Mouse (Mus musculus) left cerebral cortex, postnatal 25 days (tissue): ENCODE measurements around the gene Rnf166. TPM values are rescaled to one million over a fixed set of nuclear protein-coding genes. Genes with fewer than 3 reads are reported as not detected.

ENCODE experiments used
- DNase-seq, 2 experiments: peaks; one replicate each; pipeline ENCODE4 v3.0.0; 2022; ENCODE audit warnings: low spot score in 2 of 2, mixed read lengths in 1 of 2
- intact Hi-C: fragments of 180-260 bp; cut with DNase I; formaldehyde crosslinking; loops from one replicate; pipeline ENCODE4 v1.15.1; 2025
- total RNA-seq, 2 experiments: library from RNA; stranded (reverse); gene quantifications; 2 replicates each; pipeline ENCODE4 v1.2.3; 2021

Rnf166 gene
- total RNA-seq, 2 experiments from 2014 or later = 33.7 to 41.6 TPM

DNA sequence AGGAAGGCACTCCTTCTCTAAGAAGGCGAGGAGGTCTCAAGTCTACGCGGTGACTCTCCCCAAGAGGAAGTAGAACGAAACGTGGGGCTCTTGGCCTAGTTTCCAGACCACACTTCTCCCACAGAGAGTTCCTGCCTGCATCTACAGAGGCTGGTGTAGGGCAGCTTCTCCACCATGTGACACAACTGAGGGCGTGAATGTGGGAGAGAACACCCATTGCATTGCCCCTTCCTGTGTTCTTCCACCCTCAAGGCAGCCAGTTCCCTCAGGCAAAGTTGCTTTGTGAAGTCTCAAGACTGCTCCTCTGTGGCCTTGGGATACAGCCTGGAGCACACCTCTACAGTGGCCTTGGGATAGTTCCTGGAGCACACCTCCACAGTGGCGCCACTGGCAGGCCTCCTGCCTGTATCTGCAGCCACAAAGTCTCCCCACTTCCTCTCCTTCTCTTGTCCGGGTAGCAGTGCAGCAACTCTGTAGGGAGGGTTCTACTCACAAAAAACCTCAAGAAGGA lies 1.9 kb downstream of the Rnf166 start:
- DNase-seq = peak in 1 of 2 experiments; percentile 49
- intact Hi-C loops = loop anchor here (2.0 kb wide), 1 partner anchor 13 kb away; the partner anchor contains the start of gene Snai3

DNA sequence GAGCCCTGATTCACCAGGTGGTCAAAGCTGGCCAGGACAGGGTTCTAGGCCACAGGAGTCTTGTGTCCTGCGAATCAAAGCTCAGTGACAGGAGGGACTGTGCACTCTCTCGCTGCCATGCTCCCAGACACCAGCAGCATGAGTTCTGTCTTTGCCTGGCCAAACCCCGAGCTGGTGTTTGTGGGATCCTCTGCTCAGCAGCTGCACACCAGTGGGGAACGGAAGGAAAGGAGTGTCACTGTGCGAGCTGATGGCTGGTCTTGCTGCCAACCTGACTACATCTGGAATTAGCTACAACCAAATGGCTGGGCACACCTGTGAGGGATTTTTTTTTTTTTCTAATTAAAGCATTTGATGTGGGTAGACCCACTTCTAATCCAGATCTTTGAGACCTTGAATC lies 5.2 kb downstream of the Rnf166 start:
- no peak for DNase-seq
- intact Hi-C loops = no loop called here

DNA sequence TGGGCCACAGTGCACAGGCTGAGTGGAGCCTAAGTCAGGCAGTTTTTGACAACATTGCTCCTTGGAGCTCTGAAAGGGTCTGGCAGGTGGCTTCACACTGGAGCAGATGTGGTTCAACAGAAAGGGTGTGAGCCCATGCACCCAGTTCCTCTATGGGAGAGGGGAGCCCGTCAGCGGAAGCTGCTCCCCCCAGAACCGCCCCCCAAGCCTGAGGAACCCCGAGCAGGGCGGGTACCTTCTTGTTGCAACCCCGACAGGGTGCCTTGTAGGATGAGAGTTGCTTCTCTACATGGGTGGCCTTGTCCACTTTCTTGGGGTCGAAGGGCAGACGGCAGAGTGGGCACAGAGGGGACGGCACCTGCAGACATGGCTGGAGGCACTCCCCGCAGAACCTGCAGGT lies 5.9 kb downstream of the Rnf166 start:
- no peak for DNase-seq
- intact Hi-C loops = no loop called here

DNA sequence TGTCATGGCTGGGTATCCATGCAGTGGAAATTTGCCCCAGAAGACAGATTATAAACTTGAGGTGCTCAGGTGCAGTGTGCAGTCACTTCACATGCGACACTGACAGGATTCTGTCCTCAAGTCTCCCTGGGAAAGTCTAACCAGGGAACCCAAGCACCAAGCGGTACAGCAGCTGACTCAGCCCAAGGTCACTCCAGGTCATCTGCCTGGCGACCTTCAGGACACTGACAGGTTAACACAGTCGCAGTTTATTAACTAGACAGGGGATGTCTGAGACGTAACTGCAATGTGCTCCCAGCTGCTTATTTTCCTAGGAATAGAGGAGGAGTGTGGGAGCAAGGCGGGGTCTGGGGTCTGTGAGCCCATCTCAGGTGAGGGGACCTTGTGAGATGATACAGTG lies 6.5 kb downstream of the Rnf166 start:
- DNase-seq = no peak
- intact Hi-C loops = no loop called here

DNA sequence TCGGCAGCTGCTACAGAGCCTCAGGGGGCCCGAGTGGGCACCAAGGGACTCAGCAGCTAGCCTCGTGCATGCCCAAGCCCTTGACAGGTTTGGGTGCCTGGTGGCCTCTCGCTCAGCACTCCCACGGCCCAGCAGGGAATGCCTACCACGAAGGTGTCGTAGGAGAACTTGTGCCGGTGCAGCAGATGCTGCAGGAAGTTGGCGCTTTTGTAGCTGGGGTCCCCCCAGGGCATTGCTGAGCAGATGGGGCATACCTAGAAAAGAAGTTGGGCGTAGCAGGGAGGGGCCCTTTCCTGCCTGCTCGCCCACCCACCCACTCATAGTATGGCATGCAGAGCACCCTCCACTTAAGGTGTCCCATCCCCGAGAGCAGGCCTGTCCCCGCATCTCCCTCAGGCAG lies 8.0 kb downstream of the Rnf166 start:
- intact Hi-C loops = no loop called here
- no peak for DNase-seq

DNA sequence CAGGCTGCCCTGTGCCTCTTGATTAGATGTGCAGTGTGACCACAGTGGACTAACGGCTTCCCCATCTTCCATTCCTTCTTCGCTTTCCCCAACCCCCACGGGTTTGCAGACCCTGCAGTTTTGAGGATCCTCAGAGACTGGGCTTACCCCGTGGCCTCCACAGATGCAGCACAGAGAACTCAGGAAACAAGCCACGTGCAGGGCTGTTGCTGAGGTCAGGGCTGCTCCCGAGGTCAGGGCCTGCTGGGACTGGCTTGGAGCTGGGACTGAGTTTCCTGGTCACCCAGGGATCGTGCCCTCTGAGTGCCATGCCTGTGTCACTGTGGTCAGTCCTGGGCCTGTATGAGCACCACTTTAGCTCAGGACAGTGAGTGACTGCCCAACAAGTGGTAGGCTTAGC lies 10.9 kb downstream of the Rnf166 start:
- no peak for DNase-seq
- intact Hi-C loops = no loop called here

DNA sequence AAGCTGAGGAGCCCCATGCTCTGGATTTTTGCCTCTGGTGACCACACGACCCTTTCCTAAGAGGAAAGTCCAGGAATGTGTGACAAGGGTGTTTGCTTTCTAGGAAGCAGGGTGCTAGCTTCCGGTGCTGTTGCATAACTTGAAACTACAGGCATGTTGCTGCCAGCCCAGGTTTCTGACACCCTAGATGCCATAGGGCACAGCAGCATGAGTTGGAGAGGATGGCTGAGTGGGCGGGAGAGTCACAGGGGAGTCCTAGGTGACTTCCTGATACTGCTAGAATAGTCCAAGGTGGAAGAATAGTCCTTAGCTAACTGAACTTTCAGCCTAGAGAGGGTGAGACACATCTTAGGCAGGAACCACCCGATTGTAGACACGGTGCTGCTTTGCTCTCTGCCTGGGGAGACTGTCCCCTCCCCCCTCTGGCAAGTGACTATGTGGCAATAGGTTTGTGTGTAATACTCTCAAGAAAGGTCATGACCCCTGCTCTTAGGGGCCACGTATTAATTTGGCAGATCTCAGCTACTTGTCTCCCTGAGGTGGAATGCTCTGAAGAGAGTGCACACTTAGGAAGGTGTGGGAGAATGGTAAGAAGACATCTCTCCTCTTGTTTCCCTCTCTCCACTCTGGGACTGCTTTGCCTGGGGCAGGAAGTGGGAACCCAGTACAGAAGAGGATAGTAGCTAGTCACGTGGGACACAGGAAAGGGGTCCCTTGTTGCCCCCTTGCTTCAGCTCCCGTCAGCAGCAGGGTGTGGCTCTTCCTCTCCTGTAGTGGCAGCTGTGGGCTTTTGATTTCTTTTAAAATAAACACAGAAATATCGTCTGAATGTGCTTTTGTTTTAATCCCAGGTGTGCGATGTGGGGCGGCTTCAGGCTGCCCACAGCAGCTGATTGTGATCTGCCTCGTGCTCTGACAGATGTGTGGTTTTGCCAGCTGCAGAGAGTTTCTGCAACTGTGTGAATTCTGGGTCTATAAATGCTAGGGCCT lies 11.9 kb downstream of the Rnf166 start:
- no peak for DNase-seq
- intact Hi-C loops = no loop called here

DNA sequence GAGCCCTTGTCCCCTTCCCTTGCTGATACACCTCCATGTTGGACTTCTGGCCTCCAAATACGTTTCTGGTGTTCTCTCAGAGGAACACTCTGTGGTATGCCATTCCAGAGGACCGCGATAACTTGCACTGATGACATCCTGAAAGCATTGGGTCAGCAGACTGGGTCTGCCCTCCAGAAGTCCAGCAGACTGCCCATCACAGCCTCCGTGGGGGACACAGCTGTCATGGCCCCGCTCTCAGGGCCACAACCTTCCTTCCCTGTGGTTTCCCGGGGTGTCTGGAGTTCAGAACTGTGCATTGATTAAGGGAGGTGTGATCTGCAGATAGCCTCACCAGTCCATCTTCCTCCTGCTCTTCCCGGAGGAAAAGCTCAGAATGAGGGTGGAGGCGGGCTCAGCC lies 13.4 kb downstream of the Rnf166 start:
- intact Hi-C loops = no loop called here

DNA sequence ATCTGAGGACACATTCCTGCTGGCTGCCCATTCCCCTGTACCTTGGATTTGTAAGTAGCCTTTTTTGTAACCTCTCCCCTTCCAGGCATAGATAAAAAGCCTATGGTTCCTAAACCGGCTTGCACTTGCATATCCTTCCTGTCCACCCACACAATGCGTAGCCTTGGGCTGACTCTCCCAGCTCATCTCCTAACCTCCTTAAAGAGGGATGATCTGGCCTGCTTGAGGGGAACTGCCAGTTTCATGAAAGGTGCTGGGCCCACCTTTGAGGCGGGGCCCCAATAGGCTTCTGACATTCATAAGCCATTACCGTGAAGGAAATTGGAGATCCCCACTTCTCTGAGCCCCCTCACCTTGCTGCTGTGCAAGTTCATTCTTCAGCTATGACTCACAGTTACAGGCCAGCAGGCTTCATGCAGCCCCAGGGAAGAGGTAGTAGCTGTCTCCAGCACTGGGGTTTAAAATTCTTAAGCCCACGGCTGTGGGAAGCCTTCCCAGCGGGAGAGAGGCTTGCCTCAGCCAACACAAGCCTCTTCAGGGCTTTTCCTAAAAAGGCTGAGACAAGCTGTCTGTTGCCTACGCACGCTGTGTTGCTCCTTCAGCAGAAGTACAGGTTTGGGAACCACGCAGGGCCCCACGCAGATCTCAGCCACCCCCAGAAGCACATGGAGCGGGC lies 14.3 kb downstream of the Rnf166 start:
- peak; percentile 67 to 97 for DNase-seq
- intact Hi-C loops = loop anchor here (2.0 kb wide), 1 partner anchor 13 kb away; no protein-coding TSS in a partner anchor

More for the DNA sequence above, 13.4 kb downstream of the Rnf166 start:
- DNase-seq = no peak

DNA sequence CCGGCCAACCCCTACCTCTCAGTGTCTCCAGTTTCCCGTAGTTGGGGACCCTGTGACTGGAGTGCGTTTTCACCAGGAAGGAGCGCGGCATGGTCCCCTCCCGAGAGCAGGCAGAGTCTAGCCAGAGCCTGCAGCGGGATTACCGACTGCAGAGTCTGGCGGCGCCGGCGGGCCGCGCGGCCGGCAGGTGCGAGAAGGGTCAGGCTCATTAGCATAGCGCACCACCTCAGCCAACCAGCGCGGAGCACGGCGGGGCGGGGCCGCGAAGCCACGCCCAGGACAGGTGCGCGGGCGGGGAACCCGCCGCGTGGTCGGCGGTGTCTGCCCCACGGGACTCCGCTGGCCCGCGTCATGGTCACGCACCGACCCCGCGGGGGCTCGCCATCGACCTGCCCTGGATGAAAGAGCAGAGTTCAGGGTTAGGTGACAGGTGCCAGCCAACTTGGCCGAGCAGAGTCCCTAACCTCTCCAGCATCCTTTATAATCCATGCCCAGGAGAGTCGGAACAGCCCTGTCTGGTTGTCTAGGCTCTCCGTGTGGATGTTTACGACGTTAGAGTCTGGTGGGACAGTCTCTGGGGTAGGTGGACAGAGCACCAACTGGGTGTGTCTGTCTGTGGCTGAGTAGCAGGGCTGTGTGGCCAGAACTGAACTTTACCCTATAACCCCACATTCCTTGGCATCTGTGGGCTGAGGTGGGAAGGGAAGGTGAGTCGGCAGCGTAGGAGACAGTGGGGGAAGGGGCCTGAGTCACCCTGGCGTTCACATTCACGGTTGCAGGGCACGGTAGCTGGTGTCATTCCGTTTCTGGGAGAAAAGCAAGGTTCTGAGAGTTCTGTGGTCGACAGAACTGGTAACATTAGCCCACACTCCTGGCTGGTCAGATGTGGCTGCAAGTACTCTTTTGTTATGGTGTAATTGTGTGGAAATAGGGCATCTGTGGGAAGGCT lies 15.1 kb downstream of the Rnf166 start, which contains the start of gene Snai3:
Gene Snai3 (minus strand): TSS at position 210 of the 949 bp plus-strand sequence.
- no peak for DNase-seq

DNA sequence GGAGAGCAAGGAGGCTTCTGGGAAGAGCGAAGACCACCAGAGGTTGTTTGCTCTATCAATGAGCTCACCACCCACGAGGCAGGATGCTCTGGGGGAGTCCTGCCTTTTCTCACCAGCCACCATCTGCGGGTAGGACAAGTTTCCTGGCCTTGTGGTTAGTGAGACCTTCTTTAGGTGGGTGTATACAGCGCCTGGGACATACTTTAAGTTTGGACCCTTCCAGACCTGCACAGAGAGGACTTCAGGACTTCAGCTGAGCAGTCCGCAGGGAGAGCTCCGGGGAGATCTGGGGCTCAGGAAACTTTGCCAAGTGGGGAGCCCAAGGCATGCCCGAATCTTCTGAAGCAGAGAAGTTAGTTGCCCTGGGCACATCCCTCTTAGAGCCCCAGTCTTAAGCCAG lies 15.9 kb downstream of the Rnf166 start:
- no peak for DNase-seq
- intact Hi-C loops = loop anchor here (2.0 kb wide), 1 partner anchor 15 kb away; no protein-coding TSS in a partner anchor

More for the DNA sequence above, 15.1 kb downstream of the Rnf166 start, which contains the start of gene Snai3:
- intact Hi-C loops = loop anchor here (2.0 kb wide), 1 partner anchor 14 kb away; no protein-coding TSS in a partner anchor

DNA sequence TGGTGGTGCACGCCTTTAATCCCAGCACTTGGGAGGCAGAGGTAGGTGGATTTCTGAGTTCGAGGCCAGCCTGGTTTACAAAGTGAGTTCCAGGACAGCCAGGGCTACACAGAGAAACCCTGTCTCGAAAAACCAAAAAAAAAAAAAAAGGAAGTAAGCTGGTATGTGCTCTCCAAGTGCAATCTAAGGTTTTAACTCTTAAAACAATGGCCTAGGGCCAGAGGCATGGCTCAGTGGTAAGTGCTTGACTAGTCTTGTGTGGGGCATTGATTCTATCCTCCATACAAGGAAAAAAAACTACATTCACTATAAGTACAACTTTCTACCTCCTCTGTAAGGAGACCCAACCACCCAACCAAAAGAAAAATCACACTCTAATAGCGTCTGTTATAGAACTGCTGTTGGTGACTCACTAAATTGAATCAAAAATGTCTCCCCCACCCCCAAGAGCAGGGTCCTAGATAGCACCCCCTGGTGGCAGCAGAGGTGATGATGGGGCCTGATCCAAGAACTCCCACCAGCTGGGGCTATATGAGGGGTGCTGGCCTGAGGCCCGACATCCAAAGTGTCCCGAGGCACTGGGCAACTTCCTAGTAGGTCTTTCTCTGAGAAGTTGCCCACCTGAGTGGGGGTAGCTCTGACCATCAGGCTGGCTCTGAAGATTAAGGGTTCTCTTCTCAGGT lies 16.5 kb downstream of the Rnf166 start:
- intact Hi-C loops = no loop called here
- DNase-seq = no peak

DNA sequence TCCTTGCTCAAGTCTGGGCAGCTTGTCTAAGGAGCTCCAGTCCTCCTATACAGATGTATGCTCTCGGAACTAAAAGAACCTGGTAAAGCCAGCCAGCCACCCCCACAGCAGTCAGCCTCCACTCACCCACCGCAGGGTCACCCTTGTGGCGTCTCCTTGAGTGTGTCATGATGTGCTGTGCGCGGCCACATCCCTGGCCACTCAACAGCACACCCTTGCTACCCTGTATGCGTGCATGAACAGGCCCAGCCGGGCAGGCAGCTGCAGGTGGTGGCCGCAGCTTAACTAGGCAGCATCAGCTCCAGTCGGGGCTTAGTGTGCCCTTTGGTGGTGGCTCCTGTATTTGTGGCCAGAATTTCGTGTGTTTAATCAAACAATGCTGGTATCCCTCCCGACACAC lies 18.7 kb downstream of the Rnf166 start:
- intact Hi-C loops = no loop called here
- no peak for DNase-seq

DNA sequence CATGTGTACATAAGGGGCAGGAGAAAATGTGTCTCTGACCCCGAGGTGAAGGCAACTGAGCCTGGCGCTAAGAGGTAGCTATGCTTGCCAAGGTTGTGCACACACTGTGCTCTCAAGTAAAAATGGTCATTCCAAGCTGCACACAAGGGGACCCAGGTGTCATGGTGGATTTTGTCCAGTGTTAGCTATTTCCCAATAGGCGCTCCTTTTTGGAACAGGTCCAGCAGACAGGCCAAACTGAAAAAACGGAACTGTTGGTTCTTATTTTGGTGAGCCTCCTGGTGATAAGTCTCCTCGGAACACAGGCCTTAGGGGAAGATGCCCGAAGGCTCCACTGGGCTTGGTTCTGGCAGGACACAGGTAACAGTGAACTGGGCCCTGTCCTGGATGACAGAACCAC lies 21.5 kb downstream of the Rnf166 start:
- intact Hi-C loops = no loop called here
- DNase-seq = no peak

DNA sequence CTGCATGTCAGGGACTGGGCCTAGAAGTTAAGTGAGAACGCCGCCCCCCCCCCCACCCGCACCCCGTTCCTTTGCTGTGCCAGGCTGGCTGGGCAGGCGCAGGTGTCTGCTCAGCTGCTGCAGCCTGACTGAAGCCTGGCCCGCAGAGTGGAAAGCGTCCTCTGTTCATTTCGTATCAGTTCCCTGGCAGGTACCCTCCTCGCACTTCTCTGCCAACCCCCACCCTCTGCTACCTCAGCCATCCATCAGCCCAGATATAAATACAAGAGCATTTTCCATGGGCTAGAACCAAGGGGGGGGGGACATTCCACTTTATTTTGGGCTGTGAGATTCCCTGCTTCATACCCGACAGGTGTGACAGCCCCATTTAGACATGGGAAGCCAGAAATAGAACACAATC lies 23.7 kb downstream of the Rnf166 start:
- DNase-seq = no peak

DNA sequence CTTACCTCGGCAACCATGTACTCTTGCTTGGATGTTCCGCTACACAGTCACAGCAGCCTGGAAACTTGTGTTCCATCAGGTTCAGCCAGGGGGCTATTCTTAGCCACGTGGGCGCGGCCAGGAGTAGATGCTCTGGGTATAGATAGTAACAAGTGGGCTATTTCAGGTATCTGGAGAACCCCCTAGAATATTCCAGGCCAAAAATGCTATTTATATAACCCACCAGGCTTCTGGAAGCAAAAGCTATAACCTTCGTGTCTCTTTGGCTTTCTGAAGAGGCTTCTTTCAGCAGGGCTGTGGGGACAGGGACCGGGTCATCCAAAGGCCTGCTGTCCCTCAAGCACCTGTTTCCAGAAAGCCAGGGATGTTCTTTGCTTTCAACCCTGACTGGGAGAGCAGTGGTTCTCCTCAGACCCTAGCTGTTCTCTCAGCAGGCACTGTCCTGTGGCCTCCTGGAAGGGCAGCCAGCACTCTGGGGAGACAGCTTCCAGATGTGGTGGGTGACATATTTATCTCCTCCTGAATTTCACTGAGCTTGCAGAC lies 24.6 kb downstream of the Rnf166 start:
- no peak for DNase-seq
- intact Hi-C loops = no loop called here

More for the DNA sequence above, 23.7 kb downstream of the Rnf166 start:
- intact Hi-C loops = no loop called here

DNA sequence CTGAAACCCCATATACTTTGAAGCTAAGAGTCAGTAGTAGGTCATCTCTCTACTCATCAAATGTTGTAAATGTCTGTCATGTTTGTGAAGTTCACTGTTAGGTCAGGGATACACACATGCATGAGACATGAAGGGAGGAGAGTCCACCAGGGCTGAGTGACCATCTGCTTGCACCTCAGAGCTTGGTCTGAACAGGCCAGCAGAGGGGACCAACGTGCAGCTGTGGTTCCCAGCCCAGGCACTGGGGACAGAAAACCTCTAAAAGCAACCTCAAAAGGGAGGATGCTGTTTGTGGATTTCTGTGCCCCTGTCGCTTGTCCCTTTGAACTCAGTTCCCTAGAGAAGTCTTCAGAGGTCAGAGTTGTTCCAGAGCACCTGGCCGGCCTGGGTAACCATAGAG lies 30.7 kb downstream of the Rnf166 start:
- DNase-seq = no peak
- intact Hi-C loops = loop anchor here (10.0 kb wide), 1 partner anchor 160 kb away; the partner anchor contains the start of gene Zfpm1
